In genomic region chr15:103343008-103343407, GRCm38 (mm10) we compare ENCODE assay signal across 20 mouse cellular contexts. TPM values are rescaled to one million over a fixed set of nuclear protein-coding genes. Genes with fewer than 3 reads are reported as not detected.
A peak's percentile ranks its signal among the peaks of the same experiment; 100 is the strongest.
DNase-seq lines count a peak whose midpoint lies in the region; ATAC-seq and TF ChIP-seq lines count a peak whose summit lies in the region.
"Had no signal": no experiment of that assay in that cellular context is flagged by ENCODE, and none has a peak within 500 bp of the region (broad histone marks: within the 10 kb centered on the region; RNA-seq: fewer than 3 reads in every experiment).

No protein-coding gene starts in this region.

- TF ChIP-seq EP300 in MEL (IDR thresholded peaks at IDR 0.05; ENCODE audit: low read depth in 1 of 2, low read length in 2 of 2) = no peak

- no peak for TF ChIP-seq POLR2A in MEL (IDR thresholded peaks at IDR 0.05; ENCODE audit: control insufficient read depth in 1 of 2, insufficient read depth in 1 of 2, low read depth in 1 of 2, low read length in 2 of 2, poor library complexity in 1 of 2)

- ATAC-seq in heart, embryonic 15.5 days (replicated peaks; ENCODE audit: insufficient number of reproducible peaks, insufficient read depth, low FRiP score, low read depth) = no peak
- ATAC-seq: forebrain, embryonic 16.5 days had no signal

- no peak for DNase-seq in heart, postnatal 14 days
- no peak for DNase-seq in left cerebral cortex, adult 2 months (ENCODE audit: extremely low spot score in 1 of 2, low spot score in 2 of 2)
- DNase-seq in left cerebral cortex, postnatal 36 days (ENCODE audit: low spot score in 2 of 2) = no peak
- DNase-seq in MEL (ENCODE audit: low read depth, low spot score) = peak; percentile 16
- DNase-seq in natural killer cell, adult 2 months (ENCODE audit: low spot score in 2 of 2) = no peak

- no peaks in the 10 kb centered on the region for H3K9me3 ChIP-seq in heart, embryonic 15.5 days (replicated peaks)
- H3K9me3 ChIP-seq in MEL (replicated peaks; ENCODE audit: insufficient read depth, low read length) = no peaks in the 10 kb centered on the region
- H3K9me3 ChIP-seq: embryonic facial prominence, embryonic 13.5 days; embryonic facial prominence, embryonic 15.5 days; forebrain, embryonic 10.5 days; forebrain, embryonic 12.5 days; G1E had no signal

- peak overlapping the region; percentile 24; the same call in 1 of the 2 replicates for H3K27ac ChIP-seq in heart, embryonic 15.5 days
- peak overlapping the region; percentile 60; the same call in 1 of the 2 replicates for H3K27ac ChIP-seq in left cerebral cortex, adult 2 months
- H3K27ac ChIP-seq in MEL (ENCODE audit: control insufficient read depth, low read depth, low read length) = no peak overlapping the region
- H3K27ac ChIP-seq: embryonic facial prominence, embryonic 13.5 days; embryonic facial prominence, embryonic 15.5 days; forebrain, embryonic 10.5 days; forebrain, embryonic 12.5 days had no signal

- TF ChIP-seq RAD21 in MEL (IDR thresholded peaks at IDR 0.05; ENCODE audit: low read depth, low read length) = no peak

- no peak for TF ChIP-seq CTCF in left cerebral cortex, adult 2 months (IDR thresholded peaks at IDR 0.05)
- no peak for TF ChIP-seq CTCF in MEL (IDR thresholded peaks at IDR 0.05 in 2 of 3, conservative IDR thresholded peaks at IDR 0.05 in 1 of 3; ENCODE audit: control insufficient read depth in 1 of 3, insufficient read depth in 1 of 3, low read depth in 2 of 3, low read length in 3 of 3, poor library complexity in 1 of 3, severe bottlenecking in 1 of 3)

- no peak overlapping the region for H3K9ac ChIP-seq in heart, embryonic 15.5 days
- no peak overlapping the region for H3K9ac ChIP-seq in MEL (ENCODE audit: control insufficient read depth, low read depth, low read length, poor library complexity, severe bottlenecking)
- H3K9ac ChIP-seq: embryonic facial prominence, embryonic 13.5 days; embryonic facial prominence, embryonic 15.5 days; forebrain, embryonic 12.5 days had no signal

- H3K4me1 ChIP-seq in heart, embryonic 15.5 days (replicated peaks) = peaks cover 34% of the 10 kb centered on the region
- H3K4me1 ChIP-seq in MEL (ENCODE audit: control insufficient read depth in 1 of 2, insufficient read depth in 2 of 2, low read length in 2 of 2) = peaks cover 0 to 10% of the 10 kb centered on the region in 2 experiments; a peak in 3 of 4 replicates

- intact Hi-C loops in heart, postnatal 14 days (cut with DNase I) = no loop called here
- intact Hi-C loops in left cerebral cortex, adult 2 months (cut with DNase I) = no loop called here
- intact Hi-C loops in left cerebral cortex, postnatal 36 days (cut with DNase I) = no loop called here

- WGBS in heart, embryonic 15.5 days = 54% methylated on average over 3 of the region's 3 CpGs

- H3K27me3 ChIP-seq in heart, embryonic 15.5 days = peaks cover 37% of the 10 kb centered on the region
- H3K27me3 ChIP-seq in MEL (ENCODE audit: control insufficient read depth in 1 of 2, insufficient read depth in 2 of 2, low read length in 2 of 2) = no peaks in the 10 kb centered on the region

- H3K4me3 ChIP-seq in heart, embryonic 15.5 days = no peak overlapping the region
- no peak overlapping the region for H3K4me3 ChIP-seq in left cerebral cortex, adult 2 months
- no peak overlapping the region for H3K4me3 ChIP-seq in MEL (ENCODE audit: control insufficient read depth in 1 of 2, insufficient read depth in 1 of 2, low read depth in 2 of 2, low read length in 2 of 2)
- H3K4me3 ChIP-seq: embryonic facial prominence, embryonic 13.5 days; embryonic facial prominence, embryonic 15.5 days; erythroblast, embryonic 14.5 days; forebrain, embryonic 10.5 days; forebrain, embryonic 12.5 days had no signal

- no peak overlapping the region for H3K4me2 ChIP-seq in heart, embryonic 15.5 days
- H3K4me2 ChIP-seq: embryonic facial prominence, embryonic 13.5 days; embryonic facial prominence, embryonic 15.5 days; forebrain, embryonic 12.5 days had no signal

- peaks cover 15% of the 10 kb centered on the region for H3K79me2 ChIP-seq in MEL (ENCODE audit: control insufficient read depth, insufficient read depth, low read length, poor library complexity)

- peaks cover 39% of the 10 kb centered on the region for H3K36me3 ChIP-seq in heart, embryonic 15.5 days
- peaks cover 6 to 7% of the 10 kb centered on the region in 2 experiments for H3K36me3 ChIP-seq in MEL (ENCODE audit: control insufficient read depth in 1 of 2, insufficient read depth in 2 of 2, low read length in 2 of 2)

TF ChIP-seq in MEL, 35 proteins besides CTCF, POLR2A, EP300 and RAD21:
- TF ChIP-seq RCOR1 (IDR thresholded peaks at IDR 0.05; ENCODE audit: low read depth, low read length) (no peak), TCF12 (IDR thresholded peaks at IDR 0.05; ENCODE audit: low read depth, low read length) (no peak), MXI1 (IDR thresholded peaks at IDR 0.05; ENCODE audit: low read depth, low read length) (no peak), ZC3H11A (IDR thresholded peaks at IDR 0.05; ENCODE audit: low read depth, low read length) (no peak), USF2 (IDR thresholded peaks at IDR 0.05; ENCODE audit: borderline replicate concordance in 1 of 2, insufficient read depth in 1 of 2, low read depth in 1 of 2, low read length in 2 of 2) (no peak), HCFC1 (IDR thresholded peaks at IDR 0.05; ENCODE audit: low read depth, low read length) (no peak), TBP (IDR thresholded peaks at IDR 0.05; ENCODE audit: low read depth, low read length) (no peak), MYB (IDR thresholded peaks at IDR 0.05; ENCODE audit: low read depth, low read length) (no peak), ELF1 (IDR thresholded peaks at IDR 0.05; ENCODE audit: low read depth, low read length) (no peak), MAZ (IDR thresholded peaks at IDR 0.05; ENCODE audit: low read depth, low read length) (no peak), UBTF (IDR thresholded peaks at IDR 0.05; ENCODE audit: borderline replicate concordance, insufficient read depth, low read depth, low read length) (no peak), SIN3A (IDR thresholded peaks at IDR 0.05; ENCODE audit: low read length) (no peak), POLR2AphosphoS5 (IDR thresholded peaks at IDR 0.05; ENCODE audit: borderline replicate concordance, low read depth, low read length) (no peak), MEF2A (IDR thresholded peaks at IDR 0.05; ENCODE audit: extremely low read depth, insufficient replicate concordance, low read depth, low read length, poor library complexity, severe bottlenecking) (no peak), ZNF384 (IDR thresholded peaks at IDR 0.05; ENCODE audit: low read depth, low read length) (no peak), MYC (IDR thresholded peaks at IDR 0.05; ENCODE audit: low read depth, low read length) (no peak), NELFE (IDR thresholded peaks at IDR 0.05; ENCODE audit: low read depth, low read length) (no peak)

RNA-seq across cellular contexts. Expression of gene Zfp385a, which starts 3.1 kb away (rescaled TPM):
- 5.9 and 10.5 TPM in 2 replicates for polyA plus RNA-seq in heart, embryonic 15.5 days (2015; fragmentation: Nextera tagmentation; extraction: Ambion mirVana)
- total RNA-seq in heart, postnatal 14 days (2021) = 10 to 100 TPM; 16.6 to 18.4 TPM
- total RNA-seq in left cerebral cortex, adult 2 months (2021) = 10 to 100 TPM; 66.1 to 77.5 TPM
- 10 to 100 TPM; 64.4 to 73.5 TPM for total RNA-seq in left cerebral cortex, postnatal 36 days (2021)
- total RNA-seq in MEL (2012; rRNA removed) = 4.4 and 5.2 TPM in 2 replicates
- 10 to 100 TPM in 1 of 2 experiments, not detected in 1; 54.0 TPM for polyA plus RNA-seq in MEL (2012; ENCODE audit: insufficient read depth in 1 of 2, insufficient read length in 2 of 2, low read depth in 1 of 2, low replicate concordance in 2 of 2, missing spikeins in 1 of 2)
- polyA plus RNA-seq: CD4-positive, CD25-positive, alpha-beta regulatory T cell, adult 4 months had no signal

RNA-seq across cellular contexts. Expression of gene Itga5, which starts 23.6 kb away (rescaled TPM):
- polyA plus RNA-seq in heart, embryonic 15.5 days (2015; fragmentation: Nextera tagmentation; extraction: Ambion mirVana) = 62.4 and 70.8 TPM in 2 replicates
- 10 to 100 TPM; 61.1 to 70.4 TPM for total RNA-seq in heart, postnatal 14 days (2021)
- total RNA-seq in left cerebral cortex, adult 2 months (2021) = 1 to 10 TPM; 2.6 to 3.0 TPM
- total RNA-seq in left cerebral cortex, postnatal 36 days (2021) = 1 to 10 TPM; 2.8 to 4.3 TPM
- 6.0 and 6.7 TPM in 2 replicates for total RNA-seq in MEL (2012; rRNA removed)
- 10 to 100 TPM in 1 of 2 experiments, not detected in 1; 17.4 TPM for polyA plus RNA-seq in MEL (2012; ENCODE audit: insufficient read depth in 1 of 2, insufficient read length in 2 of 2, low read depth in 1 of 2, low replicate concordance in 2 of 2, missing spikeins in 1 of 2)

RNA-seq across cellular contexts. Expression of gene Gpr84, which starts 32.6 kb away (rescaled TPM):
- 0.11 and 0.25 TPM in 2 replicates for polyA plus RNA-seq in heart, embryonic 15.5 days (2015; fragmentation: Nextera tagmentation; extraction: Ambion mirVana)
- not detected for total RNA-seq in heart, postnatal 14 days (2021)
- under 1 TPM; 0.40 to 0.66 TPM for total RNA-seq in left cerebral cortex, adult 2 months (2021)
- total RNA-seq in left cerebral cortex, postnatal 36 days (2021) = under 1 TPM; 0.42 to 0.45 TPM
- 0.12 TPM in 1 of 2 replicates, not detected in the other for total RNA-seq in MEL (2012; rRNA removed)
- under 1 TPM in 1 of 2 experiments, not detected in 1; 0.21 TPM for polyA plus RNA-seq in MEL (2012; ENCODE audit: insufficient read depth in 1 of 2, insufficient read length in 2 of 2, low read depth in 1 of 2, low replicate concordance in 2 of 2, missing spikeins in 1 of 2)
- total RNA-seq: adrenal gland, adult 2 months; adrenal gland, postnatal 10 days; adrenal gland, postnatal 25 days; adrenal gland, postnatal 4 days; common myeloid progenitor, adult 5-6 weeks; G1E had no signal
- polyA plus RNA-seq: CD4-positive, CD25-positive, alpha-beta regulatory T cell, adult 4 months; embryonic facial prominence, embryonic 11.5 days; erythroblast, embryonic 14.5 days; G1E had no signal
